Mouse (Mus musculus): Measurements from ENCODE around the gene Tmem109.

GRCm38 (mm10) chr19:10860072-10860497, 21.7 kb downstream of the Tmem109 start:
- TF ChIP-seq CTCF (IDR thresholded peaks at IDR 0.05; ENCODE audit: low read depth): 0 out of 2 replicates have a peak, but pooled peaks have one; percentile 24
- no peak for TF ChIP-seq EP300 (IDR thresholded peaks at IDR 0.05; ENCODE audit: low read depth)
